Mouse (Mus musculus) midbrain, postnatal 0 days (tissue): Measurements from ENCODE around the gene Thap11. TPM values are rescaled to one million over a fixed set of nuclear protein-coding genes. Genes with fewer than 3 reads are reported as not detected.

ENCODE experiments used
- ATAC-seq: fragments of 200-750 bp; cut with Nextera tagmentation; 2 replicates; pipeline ENCODE4 v1.8.0; 2017; ENCODE audit warnings: moderate number of reproducible peaks, mild to moderate bottlenecking, moderate TSS enrichment, moderate library complexity; ENCODE audit not compliant: low FRiP score
- DNase-seq: peaks from one replicate; pipeline ENCODE4 v3.0.0-alpha.2; 2015; ENCODE audit warnings: low spot score
- H3K27ac ChIP-seq: fragments of 300-500 bp; sonication (generic); 2 replicates; pipeline ENCODE4 v1.5.1; 2014; ENCODE audit warnings: low read depth, mild to moderate bottlenecking, low read length, mixed read lengths
- H3K27me3 ChIP-seq: fragments of 300-500 bp; sonication (generic); 2 replicates; pipeline ENCODE4 v1.6.1; 2014; ENCODE audit warnings: low read length, control low read depth, mixed read lengths; ENCODE audit not compliant: insufficient read depth
- H3K36me3 ChIP-seq: fragments of 300-500 bp; sonication (generic); 2 replicates; pipeline ENCODE4 v1.6.1; 2014; ENCODE audit warnings: low read length, control low read depth, mixed read lengths; ENCODE audit not compliant: insufficient read depth
- H3K4me1 ChIP-seq: fragments of 300-500 bp; sonication (generic); 2 replicates; pipeline ENCODE4 v1.6.1; 2014; ENCODE audit warnings: mild to moderate bottlenecking, control low read depth, antibody characterized with exemption, low read length, mixed read lengths; ENCODE audit not compliant: insufficient read depth
- H3K4me2 ChIP-seq: fragments of 300-500 bp; sonication (generic); 2 replicates; pipeline ENCODE4 v1.6.1; 2014; ENCODE audit warnings: low read depth, mild to moderate bottlenecking, low read length, mixed read lengths; ENCODE audit not compliant: poor library complexity, severe bottlenecking
- H3K4me3 ChIP-seq: fragments of 300-500 bp; sonication (generic); 2 replicates; pipeline ENCODE4 v1.5.1; 2014; ENCODE audit warnings: low read depth, mild to moderate bottlenecking, low read length, moderate library complexity
- H3K9ac ChIP-seq: fragments of 300-500 bp; sonication (generic); replicated peaks from 2 replicates; pipeline ENCODE4 v1.6.1; 2014; ENCODE audit warnings: mild to moderate bottlenecking, low read length, moderate library complexity, mixed read lengths; ENCODE audit not compliant: poor library complexity, severe bottlenecking
- H3K9me3 ChIP-seq: fragments of 300-500 bp; sonication (generic); 2 replicates; pipeline ENCODE4 v1.6.1; 2016; ENCODE audit warnings: low read length, control low read depth
- CTCF ChIP-seq: IDR thresholded peaks from 2 replicates; pipeline ENCODE4 v1.5.1; 2016; ENCODE audit warnings: antibody characterized with exemption, mild to moderate bottlenecking
- WGBS: fragments of 180-500 bp; shearing (Covaris S2); extraction: QIAGEN DNeasy Blood & Tissue Kit; methylation state at CpG from one replicate; pipeline ENCODE4 v1.1.7; 2014; 5-methylcytosine and 5-hydroxymethylcytosine counted together
- polyA plus RNA-seq: library from polyadenylated mRNA; unstranded; fragments of >200 nt; fragmentation: Nextera tagmentation; extraction: Ambion mirVana; gene quantifications from 2 replicates; pipeline ENCODE4 v1.2.1, GENCODE M21; 2015
- total RNA-seq: library from RNA; depleted of rRNA; stranded (reverse); fragments of >200 nt; gene quantifications from 2 replicates; pipeline ENCODE4 v1.2.3, GENCODE M21; 2014; rRNA removed

Thap11 gene
- 52.0 and 80.1 TPM in 2 replicates for total RNA-seq
- 40.1 and 42.9 TPM in 2 replicates for polyA plus RNA-seq

GRCm38 (mm10) chr8:105854715-105855216, at the start of gene Thap11:
Gene Thap11 (plus strand): TSS chr8:105855132.
- Histone ChIP-seq H3K36me3 (no peaks in the 10 kb centered on the region), H3K4me2 (peak within 1 kb of the TSS; percentile 80), H3K9me3 (no peaks in the 10 kb centered on the region), H3K4me1 (peaks cover 17% of the 10 kb centered on the region), H3K27me3 (no peaks in the 10 kb centered on the region), H3K4me3 (peak within 1 kb of the TSS; percentile 79), H3K27ac (peak within 1 kb of the TSS; percentile 88), H3K9ac (peak within 1 kb of the TSS; percentile 84)
- DNase-seq, result peak; percentile 95
- peak; percentile 91 for ATAC-seq
- peak; percentile 89 for TF ChIP-seq CTCF
- under 1% methylated on average over 41 of the region's 43 CpGs for WGBS

- no peak for TF ChIP-seq CTCF
- no peak overlapping the region for H3K27ac ChIP-seq
- no peak overlapping the region for H3K4me3 ChIP-seq
- H3K4me1 ChIP-seq, result no peaks in the 10 kb centered on the region
- H3K4me2 ChIP-seq, result no peak overlapping the region
- ATAC-seq, result no peak
- no peaks in the 10 kb centered on the region for H3K9me3 ChIP-seq
- 0 out of 2 replicates have a peak, but pooled peaks cover 3% of the 10 kb centered on the region for H3K36me3 ChIP-seq
- no peak overlapping the region for H3K9ac ChIP-seq
- 66% methylated on average over 3 of the region's 3 CpGs for WGBS
- no peak for DNase-seq
- H3K27me3 ChIP-seq, result no peaks in the 10 kb centered on the region
Observed at GRCm38 (mm10) chr8:105805346-105805745, 49.6 kb upstream of the Thap11 start.

GRCm38 (mm10) chr8:105805964-105806363, 49.0 kb upstream of the Thap11 start:
- 94% methylated on average over 1 of the region's 1 CpGs for WGBS
- ATAC-seq (no peak), DNase-seq (no peak)
- Histone ChIP-seq H3K27ac (no peak overlapping the region), H3K4me2 (no peak overlapping the region), H3K4me3 (no peak overlapping the region), H3K9me3 (no peaks in the 10 kb centered on the region), H3K9ac (no peak overlapping the region), H3K36me3 (0 out of 2 replicates have a peak, but pooled peaks cover 3% of the 10 kb centered on the region), H3K4me1 (no peaks in the 10 kb centered on the region), H3K27me3 (no peaks in the 10 kb centered on the region)
- TF ChIP-seq CTCF, result no peak

- ATAC-seq (no peak), DNase-seq (peak; percentile 20)
- H3K4me2 ChIP-seq, result no peak overlapping the region
- no peaks in the 10 kb centered on the region for H3K9me3 ChIP-seq
- TF ChIP-seq CTCF, result no peak
- H3K4me3 ChIP-seq, result no peak overlapping the region
- H3K9ac ChIP-seq, result no peak overlapping the region
- H3K4me1 ChIP-seq, result no peaks in the 10 kb centered on the region
- 77% methylated on average over 5 of the region's 5 CpGs for WGBS
- H3K36me3 ChIP-seq, result 0 out of 2 replicates have a peak, but pooled peaks cover 3% of the 10 kb centered on the region
- H3K27ac ChIP-seq, result no peak overlapping the region
- H3K27me3 ChIP-seq, result no peaks in the 10 kb centered on the region
Observed at GRCm38 (mm10) chr8:105807766-105808165, 47.2 kb upstream of the Thap11 start.

- Histone ChIP-seq H3K27ac (no peak overlapping the region), H3K9me3 (no peaks in the 10 kb centered on the region), H3K4me3 (no peak overlapping the region), H3K9ac (no peak overlapping the region), H3K27me3 (no peaks in the 10 kb centered on the region), H3K4me2 (no peak overlapping the region), H3K36me3 (0 out of 2 replicates have a peak, but pooled peaks cover 3% of the 10 kb centered on the region), H3K4me1 (no peaks in the 10 kb centered on the region)
- ATAC-seq, result no peak
- 95% methylated on average over 2 of the region's 2 CpGs for WGBS
- no peak for DNase-seq
- TF ChIP-seq CTCF, result no peak
Observed at GRCm38 (mm10) chr8:105808480-105808879, 46.5 kb upstream of the Thap11 start.

- WGBS, result 75% methylated on average over 6 of the region's 6 CpGs
Observed at GRCm38 (mm10) chr8:105810245-105810786, 44.6 kb upstream of the Thap11 start.

More at GRCm38 (mm10) chr8:105810245-105810786, 44.6 kb upstream of the Thap11 start:
- no peak overlapping the region for H3K4me3 ChIP-seq
- H3K4me2 ChIP-seq, result no peak overlapping the region
- no peaks in the 10 kb centered on the region for H3K4me1 ChIP-seq
- DNase-seq (no peak), ATAC-seq (no peak)
- no peaks in the 10 kb centered on the region for H3K9me3 ChIP-seq
- H3K27me3 ChIP-seq, result no peaks in the 10 kb centered on the region
- H3K9ac ChIP-seq, result no peak overlapping the region
- H3K27ac ChIP-seq, result no peak overlapping the region
- H3K36me3 ChIP-seq, result 0 out of 2 replicates have a peak, but pooled peaks cover under 1% of the 10 kb centered on the region
- no peak for TF ChIP-seq CTCF
